Mouse (Mus musculus): ENCODE measurements around the gene Zfp62.

DNA sequence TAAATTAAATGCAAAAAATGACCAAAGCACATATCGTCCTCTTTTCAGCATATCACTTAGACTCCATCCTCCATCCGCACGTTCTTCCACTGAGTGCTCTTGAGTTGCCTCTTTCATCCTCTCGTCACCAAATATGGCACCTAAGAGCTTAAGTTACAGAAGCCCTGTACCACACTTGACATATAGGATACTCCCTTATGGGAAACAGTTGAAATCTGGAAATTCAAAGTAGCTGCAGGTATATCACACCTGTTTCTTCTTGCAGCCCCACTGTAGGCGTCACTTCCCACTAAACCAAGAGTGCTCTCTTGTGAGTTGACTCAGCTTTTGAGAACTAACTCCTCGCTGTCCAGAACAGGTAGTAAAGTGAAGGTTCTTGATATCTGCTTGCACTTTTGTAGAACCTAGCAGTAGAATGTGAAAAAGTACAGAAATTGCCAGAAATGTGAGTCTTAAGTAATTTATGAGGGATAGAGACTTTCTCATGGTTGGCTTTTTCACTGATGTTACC is 2.0 kb downstream of the Zfp62 start:
- TF ChIP-seq CTCF (IDR thresholded peaks at IDR 0.05; ENCODE audit: low read depth) (no peak), EP300 (IDR thresholded peaks at IDR 0.05; ENCODE audit: low read depth) (no peak)
